In the genomic region with DNA sequence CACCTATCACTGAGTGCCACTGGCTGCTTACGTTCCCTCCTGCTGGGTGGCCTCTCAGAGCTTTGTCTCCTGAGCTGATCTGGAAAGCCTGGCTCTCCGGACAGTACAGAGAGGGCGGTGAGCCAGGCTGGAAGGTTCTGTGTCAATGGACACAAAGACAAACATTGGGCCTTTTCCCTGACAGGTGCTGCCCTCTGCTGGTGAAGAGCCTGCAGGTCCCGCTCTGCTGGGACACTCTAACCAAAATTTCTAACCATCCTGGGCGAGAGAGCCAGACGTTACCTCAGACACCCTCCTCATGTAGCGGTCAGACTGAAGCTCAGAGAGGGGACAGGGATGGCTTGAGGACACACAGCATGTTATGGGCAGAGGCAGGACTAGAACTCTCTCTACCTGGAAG, we compare ENCODE assay signal across 8 mouse cellular contexts.
A peak's percentile ranks its signal among the peaks of the same experiment; 100 is the strongest.
DNase-seq lines count a peak whose midpoint lies in the region; ATAC-seq and TF ChIP-seq lines count a peak whose summit lies in the region.

No protein-coding gene starts in this region.

- H3K4me3 ChIP-seq in heart, postnatal 0 days (ENCODE audit: low read depth, low read length): no peak overlapping the region
- H3K4me3 ChIP-seq in bone marrow macrophage, adult 2 months (ENCODE audit: insufficient read depth, low read length): no peak overlapping the region
- no peak overlapping the region for H3K4me3 ChIP-seq in forebrain, embryonic 10.5 days
- no peak overlapping the region for H3K4me3 ChIP-seq in hindbrain, embryonic 13.5 days
- H3K4me3 ChIP-seq in midbrain, embryonic 15.5 days: no peak overlapping the region
- no peak overlapping the region for H3K4me3 ChIP-seq in stomach, postnatal 0 days (ENCODE audit: low read depth, low read length)

- H3K9ac ChIP-seq in heart, postnatal 0 days (replicated peaks; ENCODE audit: low read depth, low read length): no peak overlapping the region
- H3K9ac ChIP-seq in hindbrain, embryonic 13.5 days: no peak overlapping the region
- H3K9ac ChIP-seq in midbrain, embryonic 15.5 days: no peak overlapping the region
- no peak overlapping the region for H3K9ac ChIP-seq in stomach, postnatal 0 days (ENCODE audit: low read length)

- WGBS in heart, postnatal 0 days: 36% methylated on average over 7 of the region's 7 CpGs
- WGBS in forebrain, embryonic 10.5 days: 34% methylated on average over 7 of the region's 7 CpGs
- 36% methylated on average over 7 of the region's 7 CpGs for WGBS in hindbrain, embryonic 13.5 days
- 15% methylated on average over 7 of the region's 7 CpGs for WGBS in midbrain, embryonic 15.5 days
- WGBS in stomach, postnatal 0 days: 32% methylated on average over 7 of the region's 7 CpGs

- H3K4me2 ChIP-seq in heart, postnatal 0 days (ENCODE audit: low read depth, low read length): no peak overlapping the region
- no peak overlapping the region for H3K4me2 ChIP-seq in hindbrain, embryonic 13.5 days
- H3K4me2 ChIP-seq in midbrain, embryonic 15.5 days: no peak overlapping the region
- no peak overlapping the region for H3K4me2 ChIP-seq in stomach, postnatal 0 days (replicated peaks; ENCODE audit: low read depth)

- peak; percentile 77 for TF ChIP-seq CTCF in heart, postnatal 0 days (IDR thresholded peaks at IDR 0.05; ENCODE audit: low read depth)
- TF ChIP-seq CTCF in bone marrow macrophage, adult 2 months (IDR thresholded peaks at IDR 0.05; ENCODE audit: low read depth, low read length): peak; percentile 64
- peak; percentile 87 for TF ChIP-seq CTCF in stomach, postnatal 0 days (IDR thresholded peaks at IDR 0.05; ENCODE audit: low read depth)

- H3K27ac ChIP-seq in heart, postnatal 0 days (ENCODE audit: low read depth): no peak overlapping the region
- no peak overlapping the region for H3K27ac ChIP-seq in bone marrow macrophage, adult 2 months (ENCODE audit: insufficient read depth, low read depth, low read length)
- 0 out of 2 replicates have a peak overlapping the region, but pooled peaks have one; percentile 9 for H3K27ac ChIP-seq in forebrain, embryonic 10.5 days
- peak overlapping the region; percentile 55; the same call in 1 of the 2 replicates for H3K27ac ChIP-seq in hindbrain, embryonic 13.5 days
- no peak overlapping the region for H3K27ac ChIP-seq in midbrain, embryonic 15.5 days
- H3K27ac ChIP-seq in stomach, postnatal 0 days (replicated peaks): no peak overlapping the region

- no peak for TF ChIP-seq EP300 in heart, postnatal 0 days (IDR thresholded peaks at IDR 0.05; ENCODE audit: low read depth)
- no peak for TF ChIP-seq EP300 in stomach, postnatal 0 days (optimal IDR thresholded peaks at IDR 0.05)

- no peak for TF ChIP-seq POLR2A in bone marrow macrophage, adult 2 months (IDR thresholded peaks at IDR 0.05; ENCODE audit: borderline replicate concordance, low read depth, low read length)

- H3K27me3 ChIP-seq in heart, postnatal 0 days (ENCODE audit: control insufficient read depth, insufficient read depth, low read length): no peaks in the 10 kb centered on the region
- H3K27me3 ChIP-seq in forebrain, embryonic 10.5 days (ENCODE audit: poor library complexity, severe bottlenecking): no peaks in the 10 kb centered on the region
- no peaks in the 10 kb centered on the region for H3K27me3 ChIP-seq in hindbrain, embryonic 13.5 days
- H3K27me3 ChIP-seq in midbrain, embryonic 15.5 days (replicated peaks): no peaks in the 10 kb centered on the region
- H3K27me3 ChIP-seq in stomach, postnatal 0 days (ENCODE audit: control insufficient read depth, insufficient read depth, low read length): no peaks in the 10 kb centered on the region

- no peak for DNase-seq in heart, postnatal 0 days (ENCODE audit: low spot score)
- DNase-seq in heart, adult 11 months: no peak
- DNase-seq in forebrain, embryonic 10.5 days (ENCODE audit: extremely low spot score, low spot score): peak; percentile 70
- DNase-seq in left cerebral cortex, postnatal 4 days: peak; percentile 89
- DNase-seq in stomach, postnatal 0 days (ENCODE audit: low spot score): peak; percentile 71

- peaks cover 52% of the 10 kb centered on the region for H3K36me3 ChIP-seq in heart, postnatal 0 days (replicated peaks; ENCODE audit: control insufficient read depth, insufficient read depth, low read length)
- peaks cover 89% of the 10 kb centered on the region for H3K36me3 ChIP-seq in forebrain, embryonic 10.5 days (replicated peaks)
- H3K36me3 ChIP-seq in hindbrain, embryonic 13.5 days: peaks cover 65% of the 10 kb centered on the region
- peaks cover 21% of the 10 kb centered on the region for H3K36me3 ChIP-seq in midbrain, embryonic 15.5 days (replicated peaks)
- H3K36me3 ChIP-seq in stomach, postnatal 0 days (ENCODE audit: control insufficient read depth, insufficient read depth, low read length): peaks cover 12% of the 10 kb centered on the region; the same call in 1 of the 2 replicates

- intact Hi-C loops in left cerebral cortex, postnatal 4 days (cut with DNase I): loop anchor here (10.0 kb wide), 2 partner anchors 303 to 673 kb away; a partner anchor contains a TSS

- no peak for ATAC-seq in heart, postnatal 0 days (ENCODE audit: insufficient read depth, low read depth)
- ATAC-seq in hindbrain, embryonic 13.5 days (ENCODE audit: low FRiP score): 0 out of 2 replicates have a peak, but pooled peaks have one; percentile 9
- peak; percentile 62 for ATAC-seq in midbrain, embryonic 15.5 days (replicated peaks)
- peak; percentile 40 for ATAC-seq in stomach, postnatal 0 days (ENCODE audit: low FRiP score, low TSS enrichment)

- H3K9me3 ChIP-seq in heart, postnatal 0 days (replicated peaks; ENCODE audit: control insufficient read depth, low read length): no peaks in the 10 kb centered on the region
- no peaks in the 10 kb centered on the region for H3K9me3 ChIP-seq in forebrain, embryonic 10.5 days
- no peaks in the 10 kb centered on the region for H3K9me3 ChIP-seq in hindbrain, embryonic 13.5 days
- no peaks in the 10 kb centered on the region for H3K9me3 ChIP-seq in midbrain, embryonic 15.5 days
- H3K9me3 ChIP-seq in stomach, postnatal 0 days (ENCODE audit: control insufficient read depth, low read length): no peaks in the 10 kb centered on the region

- H3K4me1 ChIP-seq in heart, postnatal 0 days (ENCODE audit: control insufficient read depth, insufficient read depth): no peaks in the 10 kb centered on the region
- no peaks in the 10 kb centered on the region for H3K4me1 ChIP-seq in bone marrow macrophage, adult 2 months (ENCODE audit: control insufficient read depth, insufficient read depth, low read length)
- no peaks in the 10 kb centered on the region for H3K4me1 ChIP-seq in forebrain, embryonic 10.5 days
- H3K4me1 ChIP-seq in hindbrain, embryonic 13.5 days (replicated peaks): peaks cover 17% of the 10 kb centered on the region
- peaks cover 4% of the 10 kb centered on the region; the same call in 1 of the 2 replicates for H3K4me1 ChIP-seq in midbrain, embryonic 15.5 days
- no peaks in the 10 kb centered on the region for H3K4me1 ChIP-seq in stomach, postnatal 0 days (replicated peaks; ENCODE audit: control insufficient read depth, insufficient read depth)

Comparison
In these comparisons a context has a peak if more than half of its experiments do, and no peak if none do; other contexts are left out.
1. DNase-seq: peak in forebrain, embryonic 10.5 days (single experiment), left cerebral cortex, postnatal 4 days (single experiment) and stomach, postnatal 0 days (single experiment); none in heart, postnatal 0 days (single experiment) and heart, adult 11 months (single experiment).
2. H3K27ac ChIP-seq: peak in forebrain, embryonic 10.5 days (single experiment) and hindbrain, embryonic 13.5 days (single experiment); none in heart, postnatal 0 days (single experiment), bone marrow macrophage, adult 2 months (single experiment), midbrain, embryonic 15.5 days (single experiment) and stomach, postnatal 0 days (single experiment).
3. Peak in every context shown above with its lines, with median percentiles within 50 percentile points of each other: CTCF ChIP-seq.